Mouse (Mus musculus) neural tube, embryonic 10.5 days (tissue): ENCODE results near the gene Tmem145.
"Not testable (repeated sequence)": the region's sequence is repeated elsewhere in the genome, so short reads cannot be mapped to it uniquely, and the experiment has no call there.

Source experiments
- DNase-seq: peaks from one replicate; pipeline ENCODE4 v3.0.0-alpha.2; 2017; ENCODE audit warnings: low spot score; ENCODE audit errors: extremely low spot score

Tmem145 gene

DNA sequence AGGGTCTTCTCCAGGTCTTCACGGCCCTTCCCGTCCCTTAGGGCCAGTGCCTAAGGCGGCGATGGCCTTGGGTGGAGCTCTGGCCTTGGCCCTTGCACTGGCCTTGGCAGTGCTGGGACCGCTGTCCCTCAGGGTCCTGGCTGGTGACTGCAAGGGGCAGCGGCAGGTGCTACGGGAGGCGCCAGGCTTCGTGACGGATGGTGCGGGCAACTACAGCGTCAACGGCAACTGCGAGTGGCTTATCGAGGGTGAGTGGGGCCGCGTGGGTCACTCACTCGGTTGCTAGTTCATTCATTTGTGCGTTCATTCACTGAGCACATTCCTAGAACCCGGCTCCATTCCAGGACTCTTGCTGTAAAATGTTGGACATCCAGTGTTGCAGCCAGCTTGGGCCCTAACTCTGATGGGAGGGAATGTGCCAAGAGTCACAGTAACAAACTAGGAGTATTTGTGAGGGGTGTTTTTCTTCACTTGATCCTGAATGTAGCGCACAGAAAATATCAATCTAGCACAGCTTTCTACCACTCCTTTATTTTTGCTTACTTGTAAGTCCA, 11.6 kb downstream of the Tmem145 start:
- DNase-seq, result no peak

GRCm38 (mm10) chr7:25322058-25322484, 16.2 kb downstream of the Tmem145 start:
- peak; percentile 75 for DNase-seq

DNA sequence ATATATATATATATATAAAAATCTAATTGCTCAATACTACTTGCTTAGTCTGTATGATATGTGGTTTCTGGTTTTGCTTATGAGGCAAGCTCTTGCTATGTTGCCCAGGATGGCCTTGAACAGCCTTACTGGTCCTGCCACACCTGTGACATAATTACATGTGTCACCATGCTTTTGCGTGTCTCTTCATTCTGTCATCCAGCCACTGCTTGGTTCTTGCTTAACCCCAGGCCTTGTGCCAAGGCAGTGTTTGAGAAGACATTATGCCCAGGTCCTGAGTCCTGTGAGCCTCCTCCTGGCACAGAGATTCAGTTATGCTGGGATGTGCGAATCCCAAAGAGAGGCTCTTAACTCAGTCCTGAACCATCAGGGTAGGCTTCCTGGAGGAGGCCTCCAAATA, 17.3 kb downstream of the Tmem145 start:
- no peak for DNase-seq

DNA sequence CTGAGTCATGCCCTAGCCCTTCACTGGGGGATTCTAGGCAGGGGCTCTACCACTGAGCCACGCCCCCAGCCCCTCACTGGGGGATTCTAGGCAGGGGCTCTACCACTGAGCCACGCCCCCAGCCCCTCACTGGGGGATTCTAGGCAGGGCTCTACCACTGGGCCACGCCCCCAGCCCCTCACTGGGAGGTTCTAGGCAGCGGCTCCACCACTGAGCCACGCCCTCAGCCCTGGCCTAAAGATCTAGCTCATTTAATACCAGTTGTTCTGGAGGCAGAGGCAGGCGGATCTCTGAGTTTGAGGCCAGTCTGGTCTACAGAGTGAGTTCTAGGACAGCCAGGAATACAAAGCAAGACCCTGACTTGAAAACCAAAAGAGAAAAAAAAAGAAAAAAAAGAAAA, 19.5 kb downstream of the Tmem145 start:
- DNase-seq, result not testable (repeated sequence)

DNA sequence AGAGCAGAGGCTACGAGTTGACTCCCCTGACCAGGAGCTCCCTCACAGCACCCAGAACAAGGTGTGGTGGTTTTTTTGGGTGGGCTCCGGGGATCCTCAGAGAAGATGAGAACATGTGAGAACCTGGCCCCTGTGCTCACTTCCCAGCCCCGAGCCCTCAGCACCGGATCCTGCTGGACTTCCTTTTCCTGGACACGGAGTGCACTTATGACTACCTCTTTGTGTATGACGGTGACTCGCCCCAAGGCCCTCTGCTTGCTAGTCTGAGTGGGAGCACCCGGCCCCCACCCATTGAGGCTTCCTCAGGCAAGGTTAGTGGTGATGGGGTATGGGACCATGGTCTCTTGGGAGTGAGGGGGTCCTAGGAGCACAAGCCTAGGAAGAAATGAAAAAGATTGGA, 20.3 kb downstream of the Tmem145 start:
- no peak for DNase-seq

GRCm38 (mm10) chr7:25333596-25334307, 27.8 kb downstream of the Tmem145 start:
- DNase-seq, result peak; percentile 74

DNA sequence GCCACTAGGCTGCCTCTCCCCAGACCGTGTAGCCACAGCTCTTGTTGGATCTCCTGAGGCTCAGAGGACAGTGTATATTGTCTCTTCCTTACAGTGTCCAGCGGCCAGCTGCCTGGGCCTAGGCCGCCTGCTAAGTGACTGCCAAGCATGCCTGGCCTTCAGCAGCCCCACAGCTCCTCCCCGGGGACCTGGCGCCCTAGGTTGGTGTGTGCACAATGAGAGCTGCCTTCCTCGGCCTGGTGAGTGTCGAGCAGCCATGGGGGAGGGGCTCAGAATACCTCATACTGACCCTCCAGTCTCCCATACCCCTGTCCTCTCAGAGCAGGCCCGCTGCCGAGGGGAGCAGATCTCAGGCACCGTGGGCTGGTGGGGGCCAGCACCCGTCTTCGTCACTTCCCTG, 28.6 kb downstream of the Tmem145 start:
- DNase-seq, result no peak

DNA sequence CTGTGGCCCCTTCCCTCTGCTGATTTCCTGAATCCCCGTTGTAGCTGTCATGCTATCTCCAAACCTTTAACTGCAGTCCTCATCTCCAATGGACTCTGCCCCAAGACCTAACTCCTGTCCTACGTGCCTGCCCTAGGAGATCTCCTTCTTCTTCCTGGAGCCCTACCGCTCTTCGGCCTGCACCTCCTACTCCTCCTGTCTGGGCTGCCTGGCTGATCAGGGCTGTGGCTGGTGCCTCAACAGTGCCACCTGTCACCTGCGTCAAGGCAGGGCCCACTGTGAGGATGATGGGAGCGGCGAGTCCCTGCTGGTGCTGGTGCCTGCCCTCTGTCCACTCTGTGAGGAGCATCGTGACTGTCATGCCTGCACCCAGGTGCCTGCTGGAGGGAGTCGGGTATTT, 33.4 kb downstream of the Tmem145 start:
- DNase-seq, result no peak

DNA sequence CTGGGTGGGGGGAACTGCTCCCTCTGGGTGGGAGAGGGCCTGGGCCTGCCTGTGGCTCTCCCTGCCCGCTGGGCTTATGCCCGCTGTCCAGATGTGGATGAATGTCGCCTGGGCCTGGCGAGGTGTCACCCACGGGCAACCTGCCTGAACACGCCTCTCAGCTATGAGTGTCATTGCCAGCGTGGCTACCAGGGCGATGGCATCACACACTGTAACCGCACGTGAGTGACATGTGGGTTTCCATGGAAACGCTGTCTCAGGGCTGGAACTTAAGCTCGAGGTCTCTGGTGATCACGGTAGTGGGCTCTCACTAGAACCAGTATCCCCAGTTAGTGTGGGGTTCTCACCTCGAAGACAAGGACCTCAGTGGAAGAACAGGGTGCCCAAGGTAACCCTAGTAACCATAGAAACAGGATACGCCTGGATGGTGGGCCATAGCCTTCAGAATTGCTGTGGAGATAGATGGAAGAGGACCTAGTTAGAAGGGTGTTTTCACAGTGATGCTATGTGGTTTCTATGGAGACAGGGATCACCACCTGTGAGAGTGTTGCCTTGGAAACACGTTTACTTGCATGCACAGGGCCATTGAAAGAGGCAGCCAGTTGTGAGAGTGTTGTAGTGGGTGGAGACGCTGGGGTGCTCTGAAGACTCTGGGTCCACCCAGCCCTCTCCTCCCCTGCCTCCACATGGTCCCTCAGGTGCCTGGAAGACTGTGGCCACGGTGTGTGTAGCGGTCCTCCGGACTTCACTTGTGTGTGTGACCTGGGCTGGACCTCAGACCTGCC, 35.3 kb downstream of the Tmem145 start:
- DNase-seq, result no peak

DNA sequence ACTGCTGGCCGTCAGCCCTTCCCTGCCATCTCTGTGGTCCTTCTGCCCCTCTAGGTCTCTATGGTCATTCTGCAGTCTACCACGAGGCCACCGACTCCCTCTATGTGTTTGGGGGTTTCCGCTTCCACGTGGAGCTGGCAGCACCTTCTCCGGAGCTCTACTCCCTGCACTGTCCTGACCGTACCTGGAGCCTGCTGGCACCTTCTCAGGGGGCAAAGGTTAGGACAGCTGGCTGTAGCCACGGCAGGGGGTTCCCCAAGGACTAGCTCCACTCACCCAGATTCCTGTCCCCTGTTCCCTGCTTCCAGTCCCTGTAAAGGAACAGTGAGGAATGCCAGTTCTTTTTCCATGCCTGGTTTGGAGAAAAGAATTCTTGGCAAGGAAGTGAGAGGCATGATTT, 43.0 kb downstream of the Tmem145 start:
- DNase-seq, result no peak

- no peak for DNase-seq
Observed at GRCm38 (mm10) chr7:25358721-25359206, 52.9 kb downstream of the Tmem145 start.

DNA sequence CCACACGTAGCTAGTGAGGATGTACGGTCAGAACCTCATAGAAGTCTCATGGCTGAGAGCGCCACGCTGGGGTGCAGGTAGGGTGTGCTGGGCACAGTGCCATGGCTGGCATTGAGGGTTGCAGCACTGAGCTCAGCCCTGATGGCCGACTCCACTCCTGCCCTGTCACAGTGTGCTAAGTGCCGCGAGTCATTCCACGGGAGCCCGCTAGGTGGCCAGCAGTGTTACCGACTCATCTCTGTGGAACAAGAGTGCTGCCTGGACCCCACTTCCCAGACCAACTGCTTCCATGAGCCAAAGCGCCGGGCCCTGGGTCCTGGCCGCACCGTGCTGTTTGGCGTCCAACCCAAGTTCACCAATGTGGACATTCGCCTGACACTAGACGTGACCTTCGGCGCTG, 57.2 kb downstream of the Tmem145 start:
- peak; percentile 25 for DNase-seq

GRCm38 (mm10) chr7:25363632-25364031, 57.7 kb downstream of the Tmem145 start:
- DNase-seq, result no peak
